Mouse (Mus musculus) embryonic facial prominence, embryonic 11.5 days (tissue): ENCODE measurements around the gene Ttc19. TPM values are rescaled to one million over a fixed set of nuclear protein-coding genes. Genes with fewer than 3 reads are reported as not detected.

Experiments
- ATAC-seq: fragments of 200-750 bp; cut with Nextera tagmentation; replicated peaks from 2 replicates; pipeline ENCODE4 v1.8.0; 2017; ENCODE audit warnings: low read depth; ENCODE audit not compliant: insufficient number of reproducible peaks, low FRiP score, low TSS enrichment
- DNase-seq: peaks from one replicate; pipeline ENCODE4 v3.0.0-alpha.2; 2015; ENCODE audit warnings: low spot score
- H3K27ac ChIP-seq: fragments of 300-500 bp; sonication (generic); replicated peaks from 2 replicates; pipeline ENCODE4 v1.5.1; 2014; ENCODE audit warnings: mild to moderate bottlenecking, low read depth, low read length, control low read depth
- H3K27me3 ChIP-seq: fragments of 300-500 bp; sonication (generic); 2 replicates; pipeline ENCODE4 v1.6.1; 2014; ENCODE audit warnings: mild to moderate bottlenecking, low read length, moderate library complexity, mixed read lengths; ENCODE audit not compliant: control insufficient read depth, insufficient read depth
- H3K36me3 ChIP-seq: fragments of 300-500 bp; sonication (generic); replicated peaks from 2 replicates; pipeline ENCODE4 v1.6.1; 2014; ENCODE audit warnings: low read depth, mild to moderate bottlenecking, low read length, moderate library complexity, mixed read lengths; ENCODE audit not compliant: control insufficient read depth, insufficient read depth
- H3K4me1 ChIP-seq: fragments of 300-500 bp; sonication (generic); 2 replicates; pipeline ENCODE4 v1.6.1; 2014; ENCODE audit warnings: low read length, mixed read lengths; ENCODE audit not compliant: control insufficient read depth, insufficient read depth
- H3K4me2 ChIP-seq: fragments of 300-500 bp; sonication (generic); 2 replicates; pipeline ENCODE4 v1.6.1; 2014; ENCODE audit warnings: low read depth, mild to moderate bottlenecking, control low read depth, low read length, moderate library complexity
- H3K4me3 ChIP-seq: fragments of 300-500 bp; sonication (generic); 2 replicates; pipeline ENCODE4 v1.5.1; 2014; ENCODE audit warnings: low read depth, low read length, control low read depth
- H3K9ac ChIP-seq: fragments of 300-500 bp; sonication (generic); replicated peaks from 2 replicates; pipeline ENCODE4 v1.6.1; 2014; ENCODE audit warnings: mild to moderate bottlenecking, control low read depth, low read length
- H3K9me3 ChIP-seq: fragments of 300-500 bp; sonication (generic); replicated peaks from 2 replicates; pipeline ENCODE4 v1.6.1; 2016; ENCODE audit warnings: mild to moderate bottlenecking, low read length, inconsistent platforms, mixed read lengths; ENCODE audit not compliant: control insufficient read depth
- WGBS: fragments of 180-500 bp; shearing (Covaris S2); extraction: QIAGEN DNeasy Blood & Tissue Kit; methylation state at CpG from one replicate; pipeline ENCODE4 v1.1.7; 2014; 5-methylcytosine and 5-hydroxymethylcytosine counted together
- polyA plus RNA-seq: library from polyadenylated mRNA; unstranded; fragments of >200 nt; fragmentation: Nextera tagmentation; extraction: Ambion mirVana; gene quantifications from 2 replicates; pipeline ENCODE4 v1.2.1, GENCODE M21; 2014

Ttc19 gene
- polyA plus RNA-seq, 1 experiment from 2014 or later: 13.0 TPM

- Histone ChIP-seq H3K4me3 (no peak overlapping the region), H3K27me3 (no peaks in the 10 kb centered on the region), H3K4me2 (no peak overlapping the region), H3K36me3 (peaks cover 3% of the 10 kb centered on the region), H3K9me3 (no peaks in the 10 kb centered on the region), H3K4me1 (no peaks in the 10 kb centered on the region), H3K27ac (no peak overlapping the region), H3K9ac (no peak overlapping the region)
- DNase-seq (no peak), ATAC-seq (no peak)
- 84% methylated on average over 3 of the region's 3 CpGs for WGBS
These were observed 42.4 kb downstream of the Ttc19 start for GRCm38 (mm10) chr11:62323659-62324058.

GRCm38 (mm10) chr11:62331141-62331540 lies 49.9 kb downstream of the Ttc19 start:
- Histone ChIP-seq H3K9me3 (no peaks in the 10 kb centered on the region), H3K36me3 (peaks cover 7% of the 10 kb centered on the region), H3K4me1 (no peaks in the 10 kb centered on the region), H3K27me3 (no peaks in the 10 kb centered on the region), H3K4me3 (no peak overlapping the region), H3K27ac (no peak overlapping the region), H3K9ac (no peak overlapping the region), H3K4me2 (no peak overlapping the region)
- ATAC-seq (no peak), DNase-seq (no peak)
- WGBS: 95% methylated on average over 5 of the region's 5 CpGs

- Histone ChIP-seq H3K36me3 (peaks cover 7% of the 10 kb centered on the region), H3K4me2 (no peak overlapping the region), H3K9me3 (no peaks in the 10 kb centered on the region), H3K27me3 (no peaks in the 10 kb centered on the region), H3K4me3 (no peak overlapping the region), H3K9ac (no peak overlapping the region), H3K4me1 (no peaks in the 10 kb centered on the region), H3K27ac (no peak overlapping the region)
- 92% methylated on average over 4 of the region's 4 CpGs for WGBS
- DNase-seq (no peak), ATAC-seq (no peak)
These were observed 51.0 kb downstream of the Ttc19 start for GRCm38 (mm10) chr11:62332228-62332627.

- Histone ChIP-seq H3K27ac (no peak overlapping the region), H3K4me2 (no peak overlapping the region), H3K9me3 (no peaks in the 10 kb centered on the region), H3K27me3 (no peaks in the 10 kb centered on the region), H3K4me1 (no peaks in the 10 kb centered on the region), H3K9ac (no peak overlapping the region), H3K36me3 (peaks cover 6% of the 10 kb centered on the region), H3K4me3 (no peak overlapping the region)
- ATAC-seq: no peak
- 94% methylated on average over 13 of the region's 13 CpGs for WGBS
- no peak for DNase-seq
These were observed 61.7 kb downstream of the Ttc19 start for GRCm38 (mm10) chr11:62343002-62343401.

- H3K4me3 ChIP-seq: no peak overlapping the region
- H3K36me3 ChIP-seq: peaks cover 2% of the 10 kb centered on the region; the same call in 1 of the 2 replicates
- no peak overlapping the region for H3K4me2 ChIP-seq
- H3K9ac ChIP-seq: no peak overlapping the region
- no peaks in the 10 kb centered on the region for H3K4me1 ChIP-seq
- H3K9me3 ChIP-seq: no peaks in the 10 kb centered on the region
- no peak overlapping the region for H3K27ac ChIP-seq
- ATAC-seq (no peak), DNase-seq (no peak)
- 86% methylated on average over 4 of the region's 4 CpGs for WGBS
- H3K27me3 ChIP-seq: no peaks in the 10 kb centered on the region
These were observed 70.7 kb downstream of the Ttc19 start for GRCm38 (mm10) chr11:62351948-62352347.

- ATAC-seq (no peak), DNase-seq (no peak)
- Histone ChIP-seq H3K9me3 (no peaks in the 10 kb centered on the region), H3K9ac (no peak overlapping the region), H3K4me3 (no peak overlapping the region), H3K4me1 (no peaks in the 10 kb centered on the region), H3K27ac (no peak overlapping the region), H3K36me3 (peaks cover 2% of the 10 kb centered on the region; the same call in 1 of the 2 replicates), H3K4me2 (no peak overlapping the region), H3K27me3 (no peaks in the 10 kb centered on the region)
- WGBS: 92% methylated on average over 2 of the region's 2 CpGs
These were observed 73.9 kb downstream of the Ttc19 start for GRCm38 (mm10) chr11:62355216-62355615.

DNA sequence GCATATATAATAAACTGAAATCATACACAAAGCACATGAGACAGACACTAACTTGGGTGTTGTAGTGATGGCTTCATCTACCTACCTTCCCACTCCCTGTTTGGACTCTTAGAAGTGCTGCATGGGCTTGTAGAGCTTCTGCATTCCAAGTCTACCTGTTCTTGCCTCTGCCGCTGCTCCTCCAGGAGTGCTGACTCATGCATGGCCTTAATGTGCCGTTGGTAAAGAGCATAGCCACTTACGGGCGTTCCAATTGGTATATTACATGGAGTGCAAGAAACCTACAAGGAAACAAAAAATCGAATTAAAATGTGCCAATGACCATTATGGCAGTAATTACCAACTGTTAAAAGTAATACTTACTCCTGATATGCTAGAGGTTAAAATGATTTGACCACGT lies 85.6 kb downstream of the Ttc19 start:
- H3K4me2 ChIP-seq: no peak overlapping the region
- no peak for DNase-seq
- no peaks in the 10 kb centered on the region for H3K9me3 ChIP-seq
- no peak for ATAC-seq
- no peaks in the 10 kb centered on the region for H3K27me3 ChIP-seq
- H3K4me1 ChIP-seq: no peaks in the 10 kb centered on the region
- H3K9ac ChIP-seq: no peak overlapping the region
- no peak overlapping the region for H3K4me3 ChIP-seq
- no peak overlapping the region for H3K27ac ChIP-seq
- 92% methylated on average over 6 of the region's 6 CpGs for WGBS
- H3K36me3 ChIP-seq: no peaks in the 10 kb centered on the region

DNA sequence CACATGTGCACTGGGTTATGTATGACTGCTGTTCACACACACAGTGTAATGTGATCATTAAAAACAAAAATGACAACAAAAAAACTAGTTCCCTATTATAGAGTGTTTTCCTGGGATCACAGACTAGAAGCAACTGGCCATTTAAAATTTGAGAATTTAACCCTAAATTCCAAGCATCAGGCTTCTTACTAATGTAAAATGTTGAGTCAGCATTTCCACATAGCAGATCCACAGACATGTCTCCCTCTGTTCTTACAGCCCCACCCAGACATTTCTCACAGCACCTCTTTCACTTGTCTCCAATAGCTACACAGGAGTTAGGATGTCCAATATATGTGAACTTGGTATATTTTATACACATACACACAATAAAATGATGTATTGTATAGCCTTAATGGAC lies 88.7 kb downstream of the Ttc19 start:
- no peak for DNase-seq
- no peaks in the 10 kb centered on the region for H3K4me1 ChIP-seq
- H3K27me3 ChIP-seq: no peaks in the 10 kb centered on the region
- no peak for ATAC-seq
- H3K4me3 ChIP-seq: no peak overlapping the region
- no peak overlapping the region for H3K4me2 ChIP-seq
- H3K9me3 ChIP-seq: no peaks in the 10 kb centered on the region
- no peak overlapping the region for H3K9ac ChIP-seq
- H3K36me3 ChIP-seq: peaks cover 3% of the 10 kb centered on the region; the same call in 1 of the 2 replicates
- no peak overlapping the region for H3K27ac ChIP-seq
